Mouse (Mus musculus) thymus, postnatal 14 days (tissue): ENCODE measurements around the gene Lasp1.

Experiments used
- DNase-seq: peaks from one replicate; pipeline ENCODE4 v3.0.0; 2021

The Lasp1 gene

GRCm38 (mm10) chr11:97811569-97812362 is 13.0 kb downstream of the Lasp1 start:
- no peak for DNase-seq

DNA sequence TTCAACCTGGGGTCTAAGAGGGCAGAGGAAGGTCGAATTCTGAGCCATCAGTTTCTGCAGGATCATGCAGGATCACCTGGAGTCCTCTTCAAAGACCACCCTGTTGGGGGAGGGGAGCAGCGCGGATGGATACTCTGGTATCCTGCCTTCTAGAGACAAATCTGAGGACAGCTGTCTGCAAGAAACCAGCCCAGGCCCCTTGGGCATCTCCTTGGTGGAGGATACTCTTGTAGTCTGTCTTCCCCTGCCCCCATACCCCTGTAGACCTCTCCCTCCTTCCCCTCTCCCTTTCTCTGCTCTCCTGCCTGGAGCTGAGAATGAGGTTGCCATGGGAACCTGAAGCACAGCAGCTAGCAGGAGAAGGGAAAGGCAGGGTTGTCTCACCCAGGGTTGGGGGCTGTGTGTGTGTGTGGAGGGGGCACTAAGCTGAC is 13.7 kb downstream of the Lasp1 start:
- DNase-seq: no peak

- no peak for DNase-seq
Observed at GRCm38 (mm10) chr11:97813085-97813484, 14.3 kb downstream of the Lasp1 start.

- DNase-seq: no peak
Observed at GRCm38 (mm10) chr11:97813746-97814515, 15.1 kb downstream of the Lasp1 start.

- no peak for DNase-seq
Observed at GRCm38 (mm10) chr11:97815736-97816135, 16.9 kb downstream of the Lasp1 start.

- DNase-seq: no peak
Observed at GRCm38 (mm10) chr11:97816176-97816575, 17.4 kb downstream of the Lasp1 start.

- no peak for DNase-seq
Observed at GRCm38 (mm10) chr11:97816916-97817315, 18.1 kb downstream of the Lasp1 start.

GRCm38 (mm10) chr11:97817379-97817778 is 18.6 kb downstream of the Lasp1 start:
- no peak for DNase-seq

DNA sequence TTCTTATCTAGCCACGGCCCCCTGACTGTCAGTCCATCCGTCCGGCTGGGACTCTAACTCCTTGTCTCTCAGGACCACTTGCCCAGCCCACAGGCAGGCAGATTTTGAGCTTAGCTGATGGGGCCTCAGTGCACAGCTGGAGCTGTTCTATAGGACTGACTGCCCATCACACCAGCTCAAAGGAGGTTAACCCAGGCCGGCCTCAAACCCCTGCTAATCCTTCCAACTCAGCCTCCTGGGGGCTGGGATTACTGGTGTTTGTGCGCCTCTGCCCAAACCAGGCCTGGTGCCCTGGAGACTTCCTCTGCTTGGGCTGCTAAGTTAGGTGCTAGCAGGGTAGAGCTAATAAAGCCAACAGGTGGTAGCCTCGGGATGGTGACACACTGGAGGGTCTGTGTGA is 19.2 kb downstream of the Lasp1 start:
- no peak for DNase-seq

DNA sequence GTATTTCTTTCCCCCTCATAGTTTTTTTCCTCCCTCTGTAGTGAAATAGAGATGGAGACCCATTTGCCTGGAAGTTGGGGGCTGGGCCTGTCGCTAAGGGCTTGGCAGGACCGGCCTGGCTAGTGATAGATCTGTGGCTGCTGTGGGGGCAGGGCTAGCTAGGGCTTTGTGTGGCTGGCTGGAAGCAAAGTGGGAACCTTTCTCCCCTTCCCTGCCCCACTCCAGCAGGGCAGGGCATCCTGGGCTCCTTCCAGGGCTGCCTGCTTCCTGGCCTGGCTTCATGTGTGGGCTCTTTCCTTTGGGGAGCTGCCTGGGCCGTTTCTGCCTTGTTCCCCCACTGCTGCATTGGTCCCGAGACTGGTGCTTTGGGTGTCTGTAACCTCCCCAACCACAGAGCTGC is 19.8 kb downstream of the Lasp1 start:
- DNase-seq: no peak

DNA sequence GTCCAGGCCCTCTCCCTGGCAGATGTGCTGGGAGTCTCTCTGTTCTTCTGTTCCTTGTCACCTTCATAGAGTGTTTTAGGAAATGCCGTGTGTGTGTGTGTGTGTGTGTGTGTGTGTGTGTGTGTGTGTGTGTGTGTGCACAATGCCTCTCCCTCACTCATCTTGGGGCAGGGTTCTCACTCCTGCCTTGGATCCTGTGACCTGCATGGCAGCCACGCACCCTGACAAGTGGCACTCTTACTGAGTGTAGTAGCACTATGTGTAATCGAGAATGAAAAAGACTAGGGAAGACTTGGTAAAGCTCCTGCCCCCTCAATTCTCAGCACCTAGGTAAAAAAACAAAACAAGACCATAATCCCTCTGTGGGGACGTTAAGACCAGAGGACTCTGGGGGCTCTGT is 20.3 kb downstream of the Lasp1 start:
- DNase-seq: no peak

DNA sequence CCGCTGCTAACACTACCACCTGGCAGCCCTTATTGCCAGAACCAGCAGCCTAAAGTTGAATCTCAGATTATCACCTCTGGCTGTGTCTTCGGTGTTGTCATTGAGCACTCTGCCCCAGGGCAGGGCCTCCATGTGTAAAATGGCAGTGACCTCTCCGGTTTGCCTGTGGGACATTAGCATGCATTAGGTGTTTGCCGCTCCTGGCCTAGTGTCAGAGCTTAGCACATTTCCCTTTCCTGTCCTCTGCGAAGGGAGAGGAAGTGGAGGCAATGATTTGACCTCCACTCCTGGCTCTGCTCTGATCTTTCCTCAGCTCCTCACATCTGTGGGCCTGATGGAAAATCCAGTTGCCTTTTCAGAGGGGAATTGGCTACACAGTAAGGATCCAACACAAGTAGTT is 21.1 kb downstream of the Lasp1 start:
- DNase-seq: no peak

GRCm38 (mm10) chr11:97820840-97821239 is 22.0 kb downstream of the Lasp1 start:
- DNase-seq: no peak

- DNase-seq: no peak
Observed at GRCm38 (mm10) chr11:97821401-97822064, 22.7 kb downstream of the Lasp1 start.

- DNase-seq: no peak
Observed at GRCm38 (mm10) chr11:97822840-97823603, 24.2 kb downstream of the Lasp1 start.

- no peak for DNase-seq
Observed at GRCm38 (mm10) chr11:97824168-97824567, 25.4 kb downstream of the Lasp1 start.

DNA sequence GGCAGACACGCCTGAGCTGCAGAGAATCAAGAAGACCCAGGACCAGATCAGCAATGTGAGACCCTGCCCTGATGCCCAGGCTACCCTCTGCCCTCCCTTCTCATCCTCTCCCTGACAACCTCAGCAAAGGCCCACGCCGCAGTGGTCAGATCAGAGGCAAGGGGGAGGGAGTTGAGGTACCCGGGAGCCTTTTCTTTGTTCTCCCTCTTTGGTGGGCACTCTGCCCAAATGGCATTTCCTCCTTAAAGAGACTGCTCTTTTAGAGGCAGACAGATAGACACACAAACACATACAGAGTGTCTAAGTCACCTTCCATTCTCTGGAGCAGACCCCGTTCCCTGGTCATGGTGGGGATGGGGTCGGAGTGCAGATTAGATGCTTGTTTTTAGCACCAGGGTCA is 26.1 kb downstream of the Lasp1 start:
- no peak for DNase-seq

- peak; percentile 88 for DNase-seq
Observed at GRCm38 (mm10) chr11:97825295-97825694, 26.5 kb downstream of the Lasp1 start.

- peak; percentile 75 for DNase-seq
Observed at GRCm38 (mm10) chr11:97825971-97826370, 27.2 kb downstream of the Lasp1 start.

- DNase-seq: peak; percentile 42
Observed at GRCm38 (mm10) chr11:97826414-97826813, 27.6 kb downstream of the Lasp1 start.

GRCm38 (mm10) chr11:97827654-97828053 is 28.9 kb downstream of the Lasp1 start:
- no peak for DNase-seq

- no peak for DNase-seq
Observed at GRCm38 (mm10) chr11:97829365-97829764, 30.6 kb downstream of the Lasp1 start.

DNA sequence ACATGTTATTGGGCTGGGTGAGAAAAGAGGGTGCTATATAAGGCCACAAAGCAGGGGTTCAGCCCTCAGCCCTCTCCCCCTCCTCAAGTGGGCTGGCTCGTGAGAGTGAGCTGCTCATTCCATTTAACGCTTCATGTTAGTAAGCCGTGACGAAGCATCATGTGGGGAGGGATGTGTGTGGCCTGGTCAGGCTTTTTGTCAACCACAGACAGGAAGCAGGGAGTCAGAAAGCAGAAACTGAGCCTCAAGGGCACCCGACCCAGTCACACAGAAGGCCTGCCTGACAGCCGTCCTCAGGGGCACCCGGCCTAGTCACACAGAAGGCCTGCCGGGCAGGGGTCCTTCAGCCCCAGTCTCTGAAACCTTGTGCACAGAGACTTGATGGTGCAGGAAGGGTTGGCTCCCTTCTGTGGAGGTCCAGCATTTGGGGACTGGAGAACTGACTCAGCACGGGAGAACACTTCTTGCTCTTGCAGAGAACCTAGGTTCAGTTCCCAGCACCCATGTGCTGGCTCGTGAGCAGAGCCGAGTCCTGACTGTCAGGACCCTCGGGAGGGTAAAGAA is 31.2 kb downstream of the Lasp1 start:
- no peak for DNase-seq
